Mouse (Mus musculus): Measurements from ENCODE around the gene Abcg1.

Gene Abcg1

GRCm38 (mm10) chr17:31042751-31043150, 14.7 kb upstream of the Abcg1 start:
- no peak for DNase-seq (ENCODE audit: low spot score)

DNA sequence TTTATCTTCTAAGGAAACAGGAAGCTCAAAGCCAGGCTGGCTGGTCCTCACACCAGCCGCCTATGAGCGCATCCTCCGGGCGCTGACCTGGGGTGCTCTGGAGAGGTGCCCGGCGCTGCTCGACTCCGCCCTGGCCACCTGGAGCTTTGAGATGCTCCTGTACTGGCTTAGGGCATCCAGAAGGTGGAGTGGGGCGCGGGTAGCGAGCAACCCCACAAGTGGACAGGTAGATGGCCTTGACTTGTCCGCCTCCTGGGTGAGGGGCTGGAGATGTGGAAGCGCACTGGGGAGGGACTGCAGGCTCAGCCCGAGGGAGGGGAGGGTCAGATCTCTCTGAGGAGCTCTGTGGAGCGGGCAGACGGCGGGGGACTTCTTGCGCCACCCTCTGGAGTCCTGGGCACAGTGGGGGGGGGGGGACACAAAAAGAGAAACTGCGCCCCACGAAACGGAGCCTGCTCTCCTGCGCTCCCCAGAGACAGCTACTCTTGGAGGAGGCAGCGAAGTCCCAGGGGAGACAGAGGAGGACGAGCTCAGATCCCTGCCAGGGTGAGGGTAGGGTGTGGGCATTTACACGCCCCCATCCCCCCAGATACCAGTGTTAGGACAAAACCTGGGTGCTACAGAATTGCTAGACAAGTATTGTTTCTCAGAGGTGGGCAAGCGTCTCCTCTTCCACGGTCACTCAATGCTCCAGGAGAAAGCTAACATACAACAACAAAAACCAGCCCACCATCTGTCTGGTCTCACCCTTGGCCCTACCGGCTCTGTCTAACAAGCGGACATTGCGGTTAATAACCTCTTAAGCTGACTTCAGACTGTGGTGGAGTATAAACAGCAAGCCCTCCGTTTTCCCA, 643 bp downstream of the Abcg1 start:
- DNase-seq (ENCODE audit: low spot score) = peak; percentile 34

- peak; percentile 78 for DNase-seq (ENCODE audit: low spot score)
These were observed 1.2 kb downstream of the Abcg1 start for GRCm38 (mm10) chr17:31058745-31059085.

GRCm38 (mm10) chr17:31060196-31060587, 2.7 kb downstream of the Abcg1 start:
- DNase-seq (ENCODE audit: low spot score) = no peak

DNA sequence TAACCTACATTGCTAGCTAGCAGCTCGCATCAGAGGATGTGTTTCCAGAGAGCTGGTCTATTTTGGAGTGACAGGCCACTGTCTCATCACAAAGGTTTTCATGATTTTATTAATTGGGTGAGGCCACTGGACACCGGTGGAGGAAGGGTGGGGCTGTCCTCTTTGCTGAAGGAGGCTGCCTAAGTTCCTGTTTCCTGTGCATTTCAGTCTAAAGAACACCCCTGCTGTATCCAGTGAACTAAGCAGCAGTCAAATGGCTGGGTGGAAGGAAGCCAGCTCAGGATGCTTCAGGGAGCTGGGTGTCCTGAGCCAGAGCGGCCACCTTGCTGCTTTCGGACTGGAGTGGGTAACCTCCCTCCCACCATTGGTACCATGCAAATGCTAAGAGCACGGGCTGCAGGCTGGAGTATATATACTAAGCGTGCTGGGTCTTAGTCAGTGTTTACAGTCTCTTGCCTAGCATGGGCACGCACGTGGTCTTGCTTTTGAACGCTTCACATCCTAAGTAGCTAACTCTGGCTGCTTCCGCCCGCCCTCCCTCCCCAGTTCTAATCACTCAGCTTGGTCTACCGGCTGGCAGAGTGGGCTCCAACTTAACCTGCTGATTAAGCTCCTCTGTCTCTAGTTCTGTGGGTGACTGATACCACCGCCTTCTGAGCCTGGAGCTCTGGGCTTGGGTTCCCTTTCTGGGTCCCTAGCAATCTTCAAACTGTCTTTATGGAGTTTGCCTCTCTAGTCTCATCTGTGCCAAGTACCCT, 3.3 kb downstream of the Abcg1 start:
- peak; percentile 74 for DNase-seq (ENCODE audit: low spot score)

- peak; percentile 38 for DNase-seq (ENCODE audit: low spot score)
These were observed 4.0 kb downstream of the Abcg1 start for GRCm38 (mm10) chr17:31061346-31062095.

DNA sequence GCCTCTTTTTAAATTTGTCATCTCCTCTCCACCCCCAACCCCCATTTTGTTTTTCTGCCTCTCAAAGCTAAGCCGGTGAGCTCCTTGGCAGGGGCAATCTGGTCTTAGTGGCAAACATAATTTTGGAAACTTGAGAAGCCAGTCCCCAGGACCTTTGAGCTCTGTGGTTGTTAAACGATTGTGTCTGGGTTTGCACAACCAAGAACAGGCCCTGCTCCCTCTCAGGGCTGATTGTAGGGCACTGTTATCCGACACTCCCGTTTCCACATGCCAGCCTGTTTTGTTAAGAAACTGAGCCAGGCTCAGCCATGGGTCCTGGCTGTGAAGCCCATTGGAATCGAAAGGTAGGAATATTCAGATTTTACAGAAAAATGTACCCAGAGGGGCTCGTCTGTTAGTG, 8.6 kb downstream of the Abcg1 start:
- DNase-seq (ENCODE audit: low spot score) = no peak

DNA sequence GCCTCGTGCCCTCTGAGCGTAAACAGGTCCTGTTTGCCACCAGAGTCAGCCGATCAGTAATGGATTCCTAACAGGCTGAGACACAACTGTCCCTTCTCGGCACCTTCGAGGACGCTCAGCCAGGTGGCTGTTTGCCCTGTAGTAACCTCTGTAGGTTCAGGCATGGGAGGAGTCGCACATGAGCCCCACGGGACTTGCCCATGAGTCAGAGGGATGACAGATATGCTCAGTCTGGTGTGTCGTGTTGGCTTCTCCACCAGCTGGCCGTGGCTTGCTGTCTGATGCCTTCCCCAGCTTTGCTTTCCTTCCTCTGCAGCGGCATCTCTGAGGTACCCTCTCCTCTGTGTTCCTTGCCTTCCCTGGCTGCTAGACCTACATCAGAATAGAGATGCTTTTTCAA, 9.6 kb downstream of the Abcg1 start:
- DNase-seq (ENCODE audit: low spot score) = no peak

DNA sequence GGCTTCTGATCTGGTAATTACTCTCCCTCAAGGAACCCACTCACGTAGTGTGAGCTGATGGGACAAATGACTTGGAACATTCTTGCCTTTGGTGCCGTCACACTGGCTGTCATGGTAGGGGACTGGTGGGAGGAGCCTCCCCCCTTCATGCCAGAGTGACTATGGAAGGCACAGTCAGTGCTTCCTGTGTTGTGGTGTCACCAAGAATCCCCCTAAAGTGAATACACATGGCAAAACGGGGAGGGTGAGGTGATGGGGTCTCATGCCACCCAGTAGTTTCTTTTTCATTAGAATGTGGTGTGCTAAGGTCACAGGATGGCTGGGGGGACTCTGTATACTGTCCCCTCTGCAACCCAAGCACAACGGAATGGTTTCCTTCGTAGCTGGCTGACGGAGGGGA, 11.6 kb downstream of the Abcg1 start:
- DNase-seq (ENCODE audit: low spot score) = no peak

- no peak for DNase-seq (ENCODE audit: low spot score)
These were observed 12.4 kb downstream of the Abcg1 start for GRCm38 (mm10) chr17:31069845-31070244.

- no peak for DNase-seq (ENCODE audit: low spot score)
These were observed 13.1 kb downstream of the Abcg1 start for GRCm38 (mm10) chr17:31070403-31071185.

DNA sequence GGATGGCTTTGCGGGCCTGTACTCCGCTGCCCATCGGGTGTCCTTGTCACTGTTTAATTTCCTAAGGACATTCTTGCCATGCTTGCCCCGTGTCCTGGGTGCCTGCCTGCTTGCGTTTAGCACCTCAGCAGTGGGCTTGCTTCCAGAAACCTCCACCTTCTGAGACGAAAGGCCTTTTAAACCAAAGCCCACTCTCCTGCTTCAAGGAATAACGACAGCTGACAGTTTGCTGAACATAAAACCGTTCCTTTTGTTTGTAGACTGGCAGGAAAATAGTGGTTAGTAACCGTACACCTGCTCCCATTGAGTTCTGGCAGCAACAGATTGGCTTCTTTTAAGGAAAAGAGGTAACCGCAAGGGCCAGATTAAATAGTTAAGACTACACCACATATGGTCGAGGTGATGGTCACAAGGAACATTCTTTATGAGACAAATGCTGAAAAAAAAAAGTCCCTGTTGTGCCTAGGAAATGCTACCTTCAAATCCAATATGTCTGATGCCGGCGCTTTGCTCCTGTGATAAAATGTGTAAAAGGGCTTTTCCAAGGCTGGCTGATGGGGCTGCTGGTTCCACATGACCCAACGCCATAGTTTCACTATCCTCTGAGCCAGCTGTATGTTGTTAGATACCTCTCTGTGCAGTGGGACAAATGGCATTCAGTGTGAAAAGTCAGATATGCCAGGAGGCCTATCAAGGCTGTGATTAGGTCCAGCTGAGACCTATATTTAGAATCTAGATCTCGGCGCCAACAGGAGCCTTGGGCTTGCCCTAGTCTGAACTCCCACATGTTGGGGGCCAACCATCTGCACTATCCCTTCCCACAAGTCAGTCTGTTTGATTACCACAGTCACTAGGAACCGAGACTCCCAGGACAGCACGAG, 14.2 kb downstream of the Abcg1 start:
- no peak for DNase-seq (ENCODE audit: low spot score)

- no peak for DNase-seq (ENCODE audit: low spot score)
These were observed 15.4 kb downstream of the Abcg1 start for GRCm38 (mm10) chr17:31072872-31073271.

- peak; percentile 89 for DNase-seq (ENCODE audit: low spot score)
These were observed 16.0 kb downstream of the Abcg1 start for GRCm38 (mm10) chr17:31073273-31074052.

DNA sequence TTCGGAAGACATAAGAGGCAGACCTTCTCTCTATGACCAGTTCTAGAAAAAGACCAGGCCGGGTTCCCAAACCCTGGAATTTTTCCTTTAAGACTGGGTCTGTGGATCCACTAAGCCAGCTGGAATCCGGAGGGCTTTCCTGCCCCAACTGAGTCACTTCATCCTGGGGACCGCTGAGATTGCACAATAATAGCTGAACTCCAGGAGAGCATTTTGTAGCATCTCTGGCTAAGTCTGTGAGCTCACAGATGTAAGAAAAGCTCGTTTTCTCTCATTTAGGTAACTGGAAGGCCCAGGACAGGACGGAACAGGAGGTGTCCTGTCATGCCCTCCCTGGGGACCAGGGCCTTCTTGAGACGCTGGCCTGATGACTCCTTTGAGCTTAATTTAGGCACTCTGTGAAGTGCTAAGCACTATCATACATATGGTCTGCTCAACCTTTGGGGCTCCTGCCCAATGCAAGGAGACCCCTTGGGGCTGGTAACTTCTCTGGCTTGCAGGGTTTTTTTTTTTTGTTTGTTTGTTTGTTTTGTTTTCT, 16.6 kb downstream of the Abcg1 start:
- DNase-seq (ENCODE audit: low spot score) = no peak

GRCm38 (mm10) chr17:31074666-31075065, 17.2 kb downstream of the Abcg1 start:
- DNase-seq (ENCODE audit: low spot score) = no peak

GRCm38 (mm10) chr17:31075471-31075870, 18.0 kb downstream of the Abcg1 start:
- no peak for DNase-seq (ENCODE audit: low spot score)

DNA sequence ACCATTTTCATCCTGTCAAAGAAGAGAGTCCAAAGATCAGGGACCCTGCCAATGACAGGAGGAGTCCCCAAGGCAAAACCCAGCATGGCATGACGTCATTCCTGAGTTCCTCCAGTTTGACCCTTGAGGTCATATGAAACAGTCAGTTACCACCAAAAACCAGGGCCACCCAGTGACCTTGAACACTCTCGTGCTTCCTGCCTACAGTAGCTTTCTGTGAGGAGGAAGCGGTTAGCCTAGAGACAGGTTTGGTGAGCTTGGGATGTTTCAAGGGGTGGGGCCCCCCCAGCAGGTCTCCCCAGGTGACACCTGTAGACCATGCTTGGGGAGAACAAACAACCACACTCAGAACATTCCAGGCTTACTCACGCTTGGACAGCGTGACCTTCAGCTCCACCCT, 20.1 kb downstream of the Abcg1 start:
- no peak for DNase-seq (ENCODE audit: low spot score)

DNA sequence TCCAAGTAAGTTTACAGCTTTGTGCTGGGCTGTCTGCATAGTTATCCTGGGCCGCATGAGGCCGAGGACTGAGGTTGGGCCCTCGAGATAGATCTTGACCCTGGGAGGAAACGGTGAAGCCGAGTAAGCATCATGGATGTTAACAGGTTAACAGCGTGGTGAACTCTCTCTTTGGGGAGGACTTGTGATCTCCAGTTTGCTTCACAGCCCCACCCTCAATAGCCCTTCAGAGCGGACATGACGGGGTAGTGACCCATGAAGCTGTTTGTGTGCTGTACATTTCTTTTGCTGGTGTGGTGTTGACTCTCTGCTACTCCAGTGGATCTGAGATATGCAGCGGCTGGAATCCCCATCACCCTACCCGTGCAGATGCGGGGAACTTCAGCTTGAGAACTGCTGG, 21.1 kb downstream of the Abcg1 start:
- DNase-seq (ENCODE audit: low spot score) = no peak

Data from retina, embryonic 14.5 days (tissue).